Mouse (Mus musculus) liver, adult 2 months (tissue): ENCODE measurements around the gene S100a3. TPM values are rescaled to one million over a fixed set of nuclear protein-coding genes. Genes with fewer than 3 reads are reported as not detected.
A peak's percentile ranks its signal among the peaks of the same experiment; 100 is the strongest.

Source experiments
- DNase-seq: peaks from one replicate; pipeline ENCODE4 v3.0.0-alpha.2; 2011; ENCODE audit warnings: low read depth, low spot score; ENCODE audit errors: extremely low read depth
- H3K27ac ChIP-seq: fragments of 200-500 bp; replicated peaks from 2 replicates; pipeline ENCODE4 v1.5.1; 2012; ENCODE audit warnings: low read depth, mild to moderate bottlenecking, control low read depth, inconsistent platforms, low read length; ENCODE audit not compliant: insufficient read depth
- H3K27me3 ChIP-seq: fragments of 200-500 bp; 2 replicates; pipeline ENCODE4 v1.6.1; 2012; ENCODE audit warnings: mild to moderate bottlenecking, moderate library complexity, low read length, inconsistent platforms; ENCODE audit not compliant: control insufficient read depth, insufficient read depth
- H3K36me3 ChIP-seq: fragments of 200-500 bp; 2 replicates; pipeline ENCODE4 v1.6.1; 2012; ENCODE audit warnings: low read length, inconsistent platforms; ENCODE audit not compliant: control insufficient read depth, insufficient read depth
- H3K4me1 ChIP-seq: fragments of 200-500 bp; 2 replicates; pipeline ENCODE4 v1.6.1; 2011; ENCODE audit warnings: low read length; ENCODE audit not compliant: control insufficient read depth, insufficient read depth
- H3K4me3 ChIP-seq: fragments of 200-500 bp; 2 replicates; pipeline ENCODE4 v1.5.1; 2011; ENCODE audit warnings: low read depth, mild to moderate bottlenecking, control low read depth, low read length, moderate library complexity; ENCODE audit not compliant: insufficient read depth
- H3K79me2 ChIP-seq: fragments of 200-500 bp; 2 replicates; pipeline ENCODE4 v1.6.1; 2012; ENCODE audit warnings: inconsistent platforms, mild to moderate bottlenecking, low read length, moderate library complexity; ENCODE audit not compliant: control insufficient read depth, insufficient read depth
- H3K9ac ChIP-seq: fragments of 200-500 bp; 2 replicates; pipeline ENCODE4 v1.6.1; 2012; ENCODE audit warnings: low read depth, mild to moderate bottlenecking, control low read depth, inconsistent platforms, low read length
- CTCF ChIP-seq: fragments of 200-500 bp; IDR thresholded peaks from 2 replicates; pipeline ENCODE4 v1.5.1; 2011; ENCODE audit warnings: low read depth, low read length, control low read depth
- POLR2A ChIP-seq: fragments of 200-500 bp; IDR thresholded peaks from 2 replicates; pipeline ENCODE4 v1.6.1; 2011; ENCODE audit warnings: low read length, control low read depth; ENCODE audit not compliant: insufficient read depth; ENCODE audit errors: extremely low read depth
- WGBS: fragments of 180-500 bp; shearing (Covaris S2); methylation state at CpG from one replicate; pipeline ENCODE4 v1.1.7; 2018; 5-methylcytosine and 5-hydroxymethylcytosine counted together
- polyA plus RNA-seq: library from polyadenylated mRNA; depleted of rRNA; stranded (reverse); fragments of >200 nt; gene quantifications from 2 replicates; pipeline ENCODE4 v1.2.3, GENCODE M21; 2012
- total RNA-seq: library from RNA; depleted of rRNA; stranded (reverse); fragments of >200 nt; gene quantifications from 2 replicates; pipeline ENCODE4 v1.2.3, GENCODE M21; 2014

The S100a3 gene
- total and polyA plus RNA-seq, 2 experiments: not detected

GRCm38 (mm10) chr3:90627366-90627765 lies 67.0 kb downstream of the S100a3 start:
- 79% methylated on average over 5 of the region's 5 CpGs for WGBS
- no peak for DNase-seq
- H3K4me3 ChIP-seq: no peak overlapping the region

GRCm38 (mm10) chr3:90627807-90628206 lies 67.4 kb downstream of the S100a3 start:
- no peaks in the 10 kb centered on the region for H3K27me3 ChIP-seq
- WGBS: 58% methylated on average over 4 of the region's 4 CpGs

More at GRCm38 (mm10) chr3:90627366-90627765, 67.0 kb downstream of the S100a3 start:
- no peak for TF ChIP-seq CTCF
- no peak for TF ChIP-seq POLR2A
- H3K79me2 ChIP-seq: no peaks in the 10 kb centered on the region
- no peaks in the 10 kb centered on the region for H3K36me3 ChIP-seq
- no peaks in the 10 kb centered on the region for H3K4me1 ChIP-seq
- H3K27me3 ChIP-seq: no peaks in the 10 kb centered on the region
- H3K27ac ChIP-seq: no peak overlapping the region
- no peak overlapping the region for H3K9ac ChIP-seq

GRCm38 (mm10) chr3:90629298-90629697 lies 68.9 kb downstream of the S100a3 start:
- Histone ChIP-seq H3K79me2 (no peaks in the 10 kb centered on the region), H3K36me3 (no peaks in the 10 kb centered on the region), H3K4me1 (no peaks in the 10 kb centered on the region), H3K27ac (no peak overlapping the region), H3K4me3 (no peak overlapping the region), H3K9ac (no peak overlapping the region), H3K27me3 (no peaks in the 10 kb centered on the region)
- WGBS: 87% methylated on average over 2 of the region's 2 CpGs
- TF ChIP-seq POLR2A: no peak
- TF ChIP-seq CTCF: no peak
- no peak for DNase-seq

More at GRCm38 (mm10) chr3:90627807-90628206, 67.4 kb downstream of the S100a3 start:
- no peak overlapping the region for H3K9ac ChIP-seq
- H3K4me3 ChIP-seq: no peak overlapping the region
- H3K27ac ChIP-seq: no peak overlapping the region
- TF ChIP-seq CTCF (peak; percentile 40; the same call in 1 of the 2 replicates), POLR2A (no peak)
- no peaks in the 10 kb centered on the region for H3K4me1 ChIP-seq
- peak; percentile 16 for DNase-seq
- H3K79me2 ChIP-seq: no peaks in the 10 kb centered on the region
- H3K36me3 ChIP-seq: no peaks in the 10 kb centered on the region

DNA sequence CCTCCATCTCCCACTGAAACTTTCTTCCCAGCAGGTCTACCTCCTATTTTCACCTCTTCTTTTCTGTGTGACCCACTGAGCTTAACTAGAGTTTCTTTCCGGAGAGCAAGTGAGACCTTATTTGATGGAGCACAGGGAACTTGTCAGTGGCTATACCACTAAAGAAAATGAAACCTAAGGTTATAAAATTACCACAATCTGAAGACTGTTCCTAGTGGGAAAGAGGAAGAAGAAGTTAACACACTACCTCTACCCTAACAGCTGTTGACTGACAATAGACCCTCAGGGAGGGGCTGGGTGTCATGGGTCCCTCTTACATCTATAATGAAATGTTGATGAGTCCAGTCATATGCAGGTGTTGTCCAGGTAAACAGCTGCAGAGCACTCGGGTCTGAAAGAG lies 71.6 kb downstream of the S100a3 start:
- no peak for TF ChIP-seq POLR2A
- no peak for TF ChIP-seq CTCF
- DNase-seq: no peak
- no peaks in the 10 kb centered on the region for H3K36me3 ChIP-seq

DNA sequence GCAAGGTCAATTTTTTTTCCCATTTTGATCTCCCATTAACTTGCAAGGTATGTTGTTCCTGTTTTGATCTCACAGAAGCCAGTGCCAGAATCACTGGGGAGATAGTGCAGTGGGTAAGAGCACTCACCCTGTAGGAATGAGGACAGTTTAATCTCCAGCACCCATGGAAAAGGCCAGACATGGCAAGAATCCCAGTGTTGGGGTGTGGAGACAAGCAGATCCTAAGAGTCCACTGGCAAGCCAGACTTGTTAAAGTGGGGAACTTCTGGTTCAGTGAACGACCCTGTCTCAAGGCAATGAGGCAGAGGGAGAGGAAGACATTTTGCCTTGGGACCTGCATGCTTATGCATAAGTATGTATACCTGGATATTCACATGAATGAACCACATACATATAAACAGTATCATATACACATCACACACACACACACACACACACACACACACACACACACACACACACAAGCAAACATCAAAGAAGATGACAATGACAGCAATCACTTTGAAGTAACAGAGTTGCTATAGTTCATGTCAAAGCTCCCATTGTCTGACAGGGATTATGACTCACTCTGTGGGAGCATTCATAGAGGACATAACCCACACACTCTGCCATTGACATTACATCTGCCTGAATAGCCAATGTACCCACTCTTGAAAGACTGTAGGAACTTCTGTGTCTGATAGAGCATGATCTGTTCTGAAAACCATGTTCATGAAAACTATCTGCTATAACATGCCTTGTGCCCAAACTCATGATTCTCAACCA lies 78.3 kb downstream of the S100a3 start:
- WGBS: 50% methylated on average over 1 of the region's 1 CpGs
- H3K27ac ChIP-seq: no peak overlapping the region
- H3K36me3 ChIP-seq: no peaks in the 10 kb centered on the region

More for the DNA sequence above, 71.6 kb downstream of the S100a3 start:
- Histone ChIP-seq H3K27ac (no peak overlapping the region), H3K9ac (no peak overlapping the region), H3K4me1 (no peaks in the 10 kb centered on the region), H3K4me3 (no peak overlapping the region), H3K79me2 (no peaks in the 10 kb centered on the region), H3K27me3 (no peaks in the 10 kb centered on the region)
- 77% methylated on average over 2 of the region's 2 CpGs for WGBS

DNA sequence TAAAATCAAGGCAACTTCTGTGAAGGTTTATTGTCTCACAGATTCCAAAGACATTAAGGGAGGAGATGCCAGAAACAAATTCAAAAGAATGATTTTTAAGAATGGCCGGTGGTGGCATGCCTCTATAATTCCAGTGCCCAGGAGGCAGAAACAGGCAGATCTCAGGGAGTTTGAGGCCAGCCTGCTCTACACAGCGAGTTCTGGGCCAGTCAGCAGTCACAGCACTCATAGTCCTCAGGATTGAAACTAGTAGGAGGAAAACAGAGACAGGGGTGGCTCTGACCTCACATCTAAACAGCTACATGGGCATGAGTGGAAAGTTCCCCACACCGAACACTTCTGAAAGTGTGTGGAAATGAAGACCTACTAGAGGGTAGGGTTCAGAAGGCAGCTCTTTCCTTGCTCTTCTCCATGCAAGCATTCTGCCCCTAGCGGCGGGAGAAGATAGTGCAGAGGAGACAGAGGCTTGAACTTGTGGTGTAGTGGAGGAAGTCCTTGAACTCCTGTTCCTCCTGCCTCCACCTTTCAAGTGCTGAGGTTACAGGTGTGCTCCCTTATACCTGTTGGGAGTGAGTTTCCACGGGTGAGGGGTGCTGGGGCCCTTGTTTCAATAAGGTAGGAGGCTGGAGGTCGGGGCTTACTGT lies 79.3 kb downstream of the S100a3 start:
- Histone ChIP-seq H3K27me3 (no peaks in the 10 kb centered on the region), H3K4me1 (no peaks in the 10 kb centered on the region), H3K79me2 (no peaks in the 10 kb centered on the region), H3K27ac (no peak overlapping the region), H3K4me3 (no peak overlapping the region), H3K36me3 (no peaks in the 10 kb centered on the region), H3K9ac (no peak overlapping the region)
- DNase-seq: peak; percentile 26
- TF ChIP-seq POLR2A: no peak
- peak; percentile 70 for TF ChIP-seq CTCF
- 50% methylated on average over 7 of the region's 7 CpGs for WGBS

More for the DNA sequence above, 78.3 kb downstream of the S100a3 start:
- H3K4me1 ChIP-seq: no peaks in the 10 kb centered on the region
- H3K27me3 ChIP-seq: no peaks in the 10 kb centered on the region
- no peak overlapping the region for H3K4me3 ChIP-seq
- no peak for TF ChIP-seq POLR2A
- TF ChIP-seq CTCF: no peak
- no peak for DNase-seq
- no peaks in the 10 kb centered on the region for H3K79me2 ChIP-seq
- H3K9ac ChIP-seq: no peak overlapping the region
